In the genomic region with DNA sequence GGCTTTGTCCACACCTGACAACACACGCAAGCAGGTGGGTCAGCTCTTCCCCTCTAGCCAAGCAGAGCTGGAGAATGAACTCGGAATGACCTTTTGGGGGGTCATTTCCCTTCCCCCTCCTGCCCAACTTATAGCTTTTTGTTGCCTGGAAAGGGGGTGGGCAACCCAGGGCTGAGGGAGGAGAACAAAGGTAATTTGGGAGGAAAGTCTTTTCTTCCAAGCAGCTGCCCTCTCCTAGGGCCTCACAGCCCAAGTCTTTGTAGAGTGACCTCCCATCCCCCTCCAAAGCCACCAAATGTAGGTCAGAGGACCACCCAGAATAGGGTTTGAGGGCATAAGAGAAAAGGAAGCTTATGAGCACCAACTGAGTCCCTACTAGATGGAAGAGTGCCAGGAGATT, we compare ENCODE assay signal across 16 mouse cellular contexts. TPM values are rescaled to one million over a fixed set of nuclear protein-coding genes. Genes with fewer than 3 reads are reported as not detected.
DNase-seq lines count a peak whose midpoint lies in the region; ATAC-seq and TF ChIP-seq lines count a peak whose summit lies in the region.
"Had no signal": no experiment of that assay in that cellular context is flagged by ENCODE, and none has a peak within 500 bp of the region (broad histone marks: within the 10 kb centered on the region; RNA-seq: fewer than 3 reads in every experiment).

No protein-coding gene starts in this region.

- H3K27me3 ChIP-seq in hindbrain, embryonic 12.5 days, result peaks cover 23% of the 10 kb centered on the region
- H3K27me3 ChIP-seq in hindbrain, embryonic 14.5 days (ENCODE audit: control insufficient read depth, insufficient read depth, low read length), result peaks cover 26% of the 10 kb centered on the region
- no peaks in the 10 kb centered on the region for H3K27me3 ChIP-seq in E14TG2a.4 (ENCODE audit: insufficient read depth, low read length)
- peaks cover 29% of the 10 kb centered on the region for H3K27me3 ChIP-seq in limb, embryonic 12.5 days
- peaks cover 64% of the 10 kb centered on the region for H3K27me3 ChIP-seq in liver, embryonic 12.5 days (replicated peaks)

- H3K27ac ChIP-seq in hindbrain, embryonic 12.5 days, result 0 out of 2 replicates have a peak overlapping the region, but pooled peaks have one; percentile 49
- H3K27ac ChIP-seq in hindbrain, embryonic 14.5 days, result no peak overlapping the region
- peak overlapping the region; percentile 91 for H3K27ac ChIP-seq in limb, embryonic 12.5 days
- H3K27ac ChIP-seq in liver, embryonic 12.5 days, result no peak overlapping the region
- H3K27ac ChIP-seq: liver, embryonic 13.5 days had no signal

- no peak overlapping the region for H3K9ac ChIP-seq in hindbrain, embryonic 12.5 days
- no peak overlapping the region for H3K9ac ChIP-seq in hindbrain, embryonic 14.5 days
- H3K9ac ChIP-seq in limb, embryonic 12.5 days (replicated peaks), result no peak overlapping the region
- no peak overlapping the region for H3K9ac ChIP-seq in liver, embryonic 12.5 days

- DNase-seq in hindbrain, embryonic 14.5 days (ENCODE audit: low spot score), result no peak
- DNase-seq in embryo, embryonic 10 days (ENCODE audit: low spot score), result peak; percentile 81
- DNase-seq in kidney, postnatal 4 days, result no peak
- DNase-seq: adrenal gland, postnatal 14 days; cerebellum, adult 11 months; heart, postnatal 14 days; kidney, adult 11 months; layer of hippocampus, adult 9-11 months; liver, embryonic 13.5 days; right cerebral cortex, postnatal 25 days had no signal

- no peak overlapping the region for H3K4me3 ChIP-seq in hindbrain, embryonic 12.5 days
- H3K4me3 ChIP-seq in hindbrain, embryonic 14.5 days (replicated peaks; ENCODE audit: low read length), result no peak overlapping the region
- H3K4me3 ChIP-seq in E14TG2a.4 (replicated peaks; ENCODE audit: low read length), result peak overlapping the region; percentile 80
- no peak overlapping the region for H3K4me3 ChIP-seq in limb, embryonic 12.5 days (replicated peaks)
- no peak overlapping the region for H3K4me3 ChIP-seq in liver, embryonic 12.5 days
- H3K4me3 ChIP-seq: liver, embryonic 13.5 days; megakaryocyte, embryonic 14.5 days had no signal

- peaks cover 34% of the 10 kb centered on the region for H3K4me1 ChIP-seq in hindbrain, embryonic 12.5 days
- peaks cover 12% of the 10 kb centered on the region for H3K4me1 ChIP-seq in hindbrain, embryonic 14.5 days (replicated peaks; ENCODE audit: control insufficient read depth, insufficient read depth, low read length)
- H3K4me1 ChIP-seq in E14TG2a.4 (replicated peaks; ENCODE audit: low read depth, low read length), result peaks cover 75% of the 10 kb centered on the region
- peaks cover 54% of the 10 kb centered on the region for H3K4me1 ChIP-seq in limb, embryonic 12.5 days (replicated peaks)
- peaks cover 71% of the 10 kb centered on the region for H3K4me1 ChIP-seq in liver, embryonic 12.5 days

- no peak for TF ChIP-seq CTCF in E14TG2a.4 (conservative IDR thresholded peaks at IDR 0.05; ENCODE audit: low read length)

- ATAC-seq in hindbrain, embryonic 12.5 days (ENCODE audit: low FRiP score), result 0 out of 2 replicates have a peak, but pooled peaks have one; percentile 1
- ATAC-seq in hindbrain, embryonic 14.5 days (ENCODE audit: low FRiP score), result no peak
- ATAC-seq in limb, embryonic 12.5 days (ENCODE audit: insufficient number of reproducible peaks, insufficient read depth, low FRiP score, low TSS enrichment, low read depth), result no peak
- no peak for ATAC-seq in liver, embryonic 12.5 days
- ATAC-seq in megakaryocyte-erythroid progenitor cell, adult 5-6 weeks (replicated peaks; ENCODE audit: low FRiP score, low TSS enrichment, poor library complexity, severe bottlenecking), result no peak

- no peaks in the 10 kb centered on the region for H3K9me3 ChIP-seq in hindbrain, embryonic 12.5 days (replicated peaks)
- no peaks in the 10 kb centered on the region for H3K9me3 ChIP-seq in hindbrain, embryonic 14.5 days (ENCODE audit: control insufficient read depth, low read length)
- H3K9me3 ChIP-seq in E14TG2a.4 (ENCODE audit: low read length), result no peaks in the 10 kb centered on the region
- no peaks in the 10 kb centered on the region for H3K9me3 ChIP-seq in limb, embryonic 12.5 days
- no peaks in the 10 kb centered on the region for H3K9me3 ChIP-seq in liver, embryonic 12.5 days (replicated peaks)
- H3K9me3 ChIP-seq: liver, embryonic 13.5 days had no signal

- no peak overlapping the region for H3K4me2 ChIP-seq in hindbrain, embryonic 12.5 days (replicated peaks)
- no peak overlapping the region for H3K4me2 ChIP-seq in hindbrain, embryonic 14.5 days (replicated peaks)
- H3K4me2 ChIP-seq in limb, embryonic 12.5 days, result peak overlapping the region; percentile 51; the same call in 1 of the 2 replicates
- no peak overlapping the region for H3K4me2 ChIP-seq in liver, embryonic 12.5 days
- H3K4me2 ChIP-seq: liver, embryonic 13.5 days had no signal

- H3K36me3 ChIP-seq in hindbrain, embryonic 12.5 days, result no peaks in the 10 kb centered on the region
- H3K36me3 ChIP-seq in hindbrain, embryonic 14.5 days (replicated peaks; ENCODE audit: control insufficient read depth, insufficient read depth), result no peaks in the 10 kb centered on the region
- H3K36me3 ChIP-seq in E14TG2a.4 (ENCODE audit: insufficient read depth, low read length), result no peaks in the 10 kb centered on the region
- H3K36me3 ChIP-seq in limb, embryonic 12.5 days, result no peaks in the 10 kb centered on the region
- H3K36me3 ChIP-seq in liver, embryonic 12.5 days, result no peaks in the 10 kb centered on the region
- H3K36me3 ChIP-seq: liver, embryonic 13.5 days had no signal

- WGBS in hindbrain, embryonic 12.5 days, result 19% methylated on average over 2 of the region's 2 CpGs
- WGBS in hindbrain, embryonic 14.5 days, result 29% methylated on average over 2 of the region's 2 CpGs
- 28% methylated on average over 2 of the region's 2 CpGs for WGBS in limb, embryonic 12.5 days
- 63% methylated on average over 2 of the region's 2 CpGs for WGBS in liver, embryonic 12.5 days (ENCODE audit: insufficient replicate concordance)

RNA-seq across cellular contexts. Expression of a gene that starts 34.9 kb away (rescaled TPM):
- 103 and 112 TPM in 2 replicates for polyA plus RNA-seq in hindbrain, embryonic 12.5 days (2016; fragmentation: Nextera tagmentation; extraction: Ambion mirVana)
- polyA plus RNA-seq in hindbrain, embryonic 14.5 days (2014; fragmentation: Nextera tagmentation; extraction: Ambion mirVana), result 86.5 and 92.1 TPM in 2 replicates
- 98.1 and 100 TPM in 2 replicates for polyA plus RNA-seq in limb, embryonic 12.5 days (2016; fragmentation: Nextera tagmentation; extraction: Ambion mirVana)
- polyA plus RNA-seq in liver, embryonic 12.5 days (2016; fragmentation: Nextera tagmentation; extraction: Ambion mirVana), result 309 TPM in 2 replicates
- total RNA-seq in megakaryocyte-erythroid progenitor cell, adult 5-6 weeks (2014; fragmentation: Nextera tagmentation), result 0.98 and 2.6 TPM in 2 replicates
- 2.1 and 5.0 TPM in 2 replicates for total RNA-seq in megakaryocyte-erythroid progenitor cell, adult 5-6 weeks (2017)

Comparison
In these comparisons a context has a peak if more than half of its experiments do, and no peak if none do; other contexts are left out.
1. H3K27ac ChIP-seq: peak in hindbrain, embryonic 12.5 days (single experiment) and limb, embryonic 12.5 days (single experiment); none in hindbrain, embryonic 14.5 days (single experiment) and liver, embryonic 12.5 days (single experiment).